Mouse (Mus musculus) kidney, adult 8-10 months (tissue): ENCODE results near the gene Adgrg3.

ENCODE experiments used
- DNase-seq, 2 experiments: peaks; one replicate each; pipeline ENCODE4 v3.0.0; 2022

Gene Adgrg3

DNA sequence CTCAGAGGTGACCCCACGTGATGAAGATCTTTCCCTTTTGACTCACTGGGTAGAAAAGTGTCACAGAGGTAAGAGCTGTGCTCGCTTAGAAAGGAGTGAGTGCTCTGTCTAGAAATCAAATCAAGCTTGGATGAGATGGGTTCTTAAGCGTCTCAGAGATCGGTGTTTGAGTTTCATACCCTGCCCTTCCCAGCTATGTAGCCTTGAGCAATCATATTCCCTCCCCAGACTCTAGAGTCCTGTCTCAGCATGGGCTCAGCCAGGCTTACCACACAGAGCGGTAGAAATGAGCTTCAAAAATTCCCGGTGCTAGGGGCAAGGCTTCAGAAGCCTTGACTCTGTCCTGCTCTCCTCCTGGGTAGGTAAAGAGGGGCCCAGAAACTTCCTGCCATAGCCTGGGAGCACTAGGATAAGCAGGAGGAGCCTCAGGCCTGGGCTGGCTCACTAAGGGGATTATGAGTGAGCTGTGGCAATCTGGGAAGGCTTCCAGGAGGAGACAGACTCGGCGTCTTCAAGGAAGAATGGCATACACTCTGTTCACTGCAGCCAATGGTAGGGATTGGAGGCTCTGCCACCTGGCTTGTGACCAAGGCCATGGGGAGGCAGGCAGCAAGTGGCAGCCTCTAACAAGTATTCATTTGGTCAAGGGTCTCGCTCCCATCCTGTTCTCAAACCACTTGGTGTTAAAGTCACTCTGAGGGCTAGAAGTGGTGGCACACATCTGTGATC, 24.3 kb upstream of the Adgrg3 start:
- no peak for DNase-seq

DNA sequence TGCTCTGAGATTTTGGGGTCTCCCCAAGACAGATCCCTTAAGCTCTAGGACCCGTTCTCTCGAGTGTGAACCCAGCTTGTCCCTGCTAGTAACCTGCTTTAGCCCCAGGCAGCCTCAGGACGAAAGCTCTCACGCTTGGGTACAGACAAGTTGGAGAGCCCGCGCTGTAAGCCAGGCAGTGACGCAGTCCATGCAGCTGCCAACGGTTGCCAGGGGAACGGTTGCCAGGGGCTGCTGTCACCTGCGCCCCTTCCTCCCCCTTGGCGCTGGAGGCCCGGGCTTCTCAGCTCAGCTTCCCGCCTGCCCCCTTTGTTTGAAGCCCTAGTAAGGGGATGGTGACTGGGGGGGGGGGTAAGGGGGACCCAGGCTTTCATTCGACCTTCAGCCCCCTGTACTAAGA, 23.5 kb upstream of the Adgrg3 start:
- no peak for DNase-seq

DNA sequence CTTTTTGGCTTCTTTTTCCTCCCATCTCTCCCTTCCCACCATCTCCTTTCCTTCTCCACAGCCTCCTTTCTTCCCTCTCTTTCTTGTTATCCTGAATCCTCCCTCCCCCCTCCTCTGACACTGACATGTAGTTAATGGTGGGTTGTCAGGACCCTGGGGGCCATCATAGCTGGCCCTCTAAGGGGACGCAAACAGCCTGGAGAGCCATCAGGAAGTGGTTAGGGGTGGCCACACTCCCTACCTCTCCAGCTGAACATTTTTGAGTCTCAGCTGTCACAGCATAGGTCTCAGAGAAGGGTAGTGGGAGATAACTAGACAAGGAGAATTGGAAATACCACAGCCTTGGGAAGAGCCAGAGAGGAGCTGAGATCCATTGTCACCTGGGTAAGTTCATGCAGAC, 23.0 kb upstream of the Adgrg3 start:
- no peak for DNase-seq

DNA sequence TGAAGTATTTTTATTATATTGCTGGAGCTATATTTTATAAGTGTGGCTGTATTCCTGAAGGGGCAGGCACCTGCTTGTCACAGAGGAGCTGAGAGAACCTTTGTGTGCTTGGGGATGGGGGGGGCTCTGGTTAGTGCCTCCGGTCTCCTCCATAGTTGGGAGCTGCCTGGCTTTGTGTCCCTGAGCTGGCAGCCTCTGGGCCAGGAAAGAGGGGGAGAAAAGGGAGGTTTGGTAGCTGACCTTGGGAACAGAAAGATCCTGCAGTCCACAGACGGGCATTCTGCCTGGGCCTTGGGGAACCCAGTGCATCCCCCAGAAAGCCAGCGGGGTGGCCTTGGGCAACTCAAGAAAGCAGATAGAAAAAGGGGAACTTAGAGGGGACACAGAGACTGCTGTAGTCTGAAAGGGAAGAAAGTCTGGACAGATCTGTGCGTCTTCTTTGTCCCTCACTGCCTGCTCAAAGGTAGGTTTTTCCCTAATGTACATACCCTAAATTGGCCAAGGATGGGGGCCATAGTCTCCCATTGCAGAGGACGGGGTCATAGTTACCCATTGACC, 22.1 kb upstream of the Adgrg3 start:
- DNase-seq: no peak

DNA sequence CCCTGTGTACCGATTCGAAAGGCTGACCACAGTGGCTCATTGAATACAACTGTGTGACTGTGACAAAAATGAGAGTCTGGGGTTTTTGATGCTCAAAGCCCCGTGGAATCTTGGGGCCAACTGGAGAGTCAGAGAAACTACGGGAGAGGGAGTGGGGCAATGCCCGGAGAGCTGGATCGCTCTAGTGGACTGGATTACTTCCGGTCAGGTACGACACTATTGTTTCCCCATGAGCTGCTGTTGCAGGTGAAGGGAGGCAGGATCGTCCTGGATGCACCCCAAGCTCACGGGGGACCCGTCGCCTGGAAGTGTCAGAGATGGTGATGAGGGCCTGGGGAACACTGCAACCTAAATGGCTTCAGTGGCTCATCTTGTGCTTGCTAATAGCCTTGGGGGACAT, 21.5 kb upstream of the Adgrg3 start:
- no peak for DNase-seq

DNA sequence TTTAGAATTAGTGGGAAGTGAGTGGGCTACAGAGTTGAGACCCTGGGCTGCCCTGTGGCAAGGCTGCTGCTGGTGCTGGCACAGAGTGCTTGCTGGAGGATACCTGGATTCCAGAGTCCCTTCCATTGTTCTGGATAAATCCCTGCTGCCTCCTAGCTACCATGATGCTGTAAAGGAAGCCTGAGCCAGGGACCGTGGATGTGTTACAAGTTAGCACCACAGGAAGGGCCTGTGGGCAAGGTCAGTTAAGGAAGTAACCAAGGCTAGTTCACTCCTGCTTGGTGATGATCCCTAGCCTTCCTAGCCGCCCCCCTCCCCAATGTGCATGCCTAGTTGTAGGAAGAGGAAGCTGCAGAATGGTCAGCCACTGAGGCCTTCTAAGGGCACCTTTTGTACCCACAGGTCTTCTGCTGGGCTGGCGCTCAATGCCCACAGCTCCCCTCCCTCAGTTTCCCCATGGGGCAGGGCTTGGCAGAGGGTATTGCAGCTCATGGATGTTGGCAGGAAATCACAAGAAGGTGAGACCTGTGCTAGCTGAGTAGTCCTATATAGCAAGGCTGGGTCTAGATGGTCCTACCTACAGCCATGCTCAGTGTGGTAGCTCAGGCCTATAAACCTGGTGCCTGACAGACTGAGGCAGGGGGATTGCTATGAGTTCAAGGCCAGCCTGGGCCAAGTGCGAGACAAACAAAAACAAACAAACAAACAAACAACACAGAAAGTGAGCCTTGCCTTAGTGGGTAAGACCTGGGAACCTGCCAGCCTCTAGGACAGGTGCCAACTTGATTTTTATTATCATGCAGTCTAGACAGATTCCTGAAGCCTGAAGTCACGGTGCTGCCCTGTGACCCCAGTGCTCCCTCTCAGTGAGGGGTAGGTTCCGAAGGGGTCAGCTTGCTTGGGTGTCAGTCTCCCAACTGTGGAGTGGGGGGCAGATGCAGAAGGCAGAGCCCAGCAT, 20.3 kb upstream of the Adgrg3 start:
- DNase-seq: peak; percentile 88 to 90

DNA sequence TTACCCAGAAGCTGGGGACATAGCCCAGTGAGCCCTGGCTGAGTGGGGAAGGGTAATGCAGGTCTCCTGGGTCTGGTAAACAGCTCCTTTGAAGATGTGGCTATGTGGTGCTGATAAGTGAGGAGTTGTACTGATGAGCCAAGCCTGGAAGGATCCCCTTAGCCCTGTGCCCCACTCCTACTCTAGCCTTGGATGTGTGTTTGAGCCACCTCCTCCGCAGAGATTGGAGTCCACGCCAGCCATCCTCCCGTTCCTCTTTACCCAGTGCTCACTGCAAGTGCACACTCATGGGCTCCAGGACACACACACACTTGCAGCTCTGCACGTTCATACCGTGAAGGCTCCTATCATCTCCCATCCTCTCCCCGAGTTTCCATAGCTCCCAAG, 19.6 kb upstream of the Adgrg3 start:
- no peak for DNase-seq

DNA sequence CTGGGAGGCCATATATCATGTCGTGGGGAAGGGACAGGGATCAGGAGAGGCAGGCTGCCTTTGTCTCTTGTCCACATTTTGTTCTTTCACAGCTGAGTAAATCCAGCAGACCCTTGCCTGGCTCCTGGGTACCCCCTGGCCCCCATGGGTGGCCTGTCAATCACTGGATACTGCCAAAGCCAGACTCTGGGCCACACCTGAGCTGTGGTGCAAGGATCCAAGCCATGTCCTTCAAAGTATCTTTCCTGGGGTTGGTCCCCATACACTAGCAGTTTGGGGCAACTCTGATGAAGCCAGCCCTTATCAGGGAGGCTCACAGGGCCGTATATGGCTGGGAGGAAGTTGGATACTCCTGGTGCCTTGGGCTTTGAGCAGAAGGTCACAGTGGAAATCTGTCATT, 19.1 kb upstream of the Adgrg3 start:
- DNase-seq: no peak

DNA sequence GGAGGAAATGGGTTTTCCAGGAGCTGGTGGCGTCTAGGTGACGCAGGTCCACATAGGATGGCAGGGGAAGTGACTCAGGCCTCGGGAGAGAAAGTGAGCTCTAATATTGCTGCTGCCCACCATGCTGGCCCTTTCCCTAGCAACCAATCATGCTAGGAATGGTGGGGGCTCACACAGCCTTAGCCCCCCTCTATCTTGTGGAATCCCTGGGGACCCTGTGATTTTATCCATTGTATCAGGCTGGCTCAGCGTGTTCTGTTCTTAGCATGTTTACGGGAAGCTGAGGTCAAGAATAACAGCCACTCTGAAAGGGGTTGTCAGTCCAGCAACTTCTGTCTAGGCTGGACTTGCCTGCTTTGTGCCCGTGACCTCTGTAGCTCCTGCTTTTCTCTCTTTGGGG, 18.5 kb upstream of the Adgrg3 start:
- DNase-seq: no peak

DNA sequence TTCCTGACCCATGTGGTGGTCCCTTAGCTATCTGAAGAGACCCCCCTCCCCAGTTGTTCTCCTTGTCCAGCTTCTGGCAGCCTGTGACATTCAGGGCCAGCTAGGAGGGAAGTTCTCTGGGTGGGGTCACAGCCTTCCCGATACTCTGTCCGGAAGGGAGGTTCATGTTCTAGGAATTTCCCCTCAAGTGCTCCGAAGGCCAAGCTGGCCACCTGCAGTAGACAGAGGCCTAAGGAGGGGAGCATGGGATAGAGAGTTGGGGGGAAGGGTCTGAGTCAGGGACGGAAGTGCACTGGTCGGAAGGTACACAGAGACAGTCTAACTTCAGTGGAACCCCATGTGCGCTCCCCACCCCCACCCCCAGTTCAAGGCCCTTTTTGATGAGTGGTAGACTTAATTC, 17.5 kb upstream of the Adgrg3 start:
- no peak for DNase-seq

DNA sequence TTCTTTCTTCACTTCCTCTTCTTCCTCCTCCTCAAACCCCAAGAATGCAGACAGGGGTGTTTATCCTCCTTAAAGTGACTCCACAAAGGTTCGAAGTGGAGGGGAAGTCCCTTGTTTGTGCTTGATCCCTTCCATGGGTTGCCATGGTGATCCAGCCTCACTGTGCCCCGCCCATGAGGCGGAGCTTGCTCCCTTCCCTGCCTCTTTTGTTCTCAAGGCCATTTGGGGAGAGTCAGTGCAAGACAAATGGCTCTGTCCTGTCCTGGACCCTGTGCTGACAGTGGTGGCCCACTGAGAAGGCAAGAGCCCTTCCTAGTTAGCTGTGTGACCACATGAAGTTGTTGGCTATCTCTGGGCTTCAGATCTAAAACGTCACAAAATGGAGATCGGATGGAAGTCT, 16.8 kb upstream of the Adgrg3 start:
- DNase-seq: peak in 1 of 2 experiments; percentile 68

DNA sequence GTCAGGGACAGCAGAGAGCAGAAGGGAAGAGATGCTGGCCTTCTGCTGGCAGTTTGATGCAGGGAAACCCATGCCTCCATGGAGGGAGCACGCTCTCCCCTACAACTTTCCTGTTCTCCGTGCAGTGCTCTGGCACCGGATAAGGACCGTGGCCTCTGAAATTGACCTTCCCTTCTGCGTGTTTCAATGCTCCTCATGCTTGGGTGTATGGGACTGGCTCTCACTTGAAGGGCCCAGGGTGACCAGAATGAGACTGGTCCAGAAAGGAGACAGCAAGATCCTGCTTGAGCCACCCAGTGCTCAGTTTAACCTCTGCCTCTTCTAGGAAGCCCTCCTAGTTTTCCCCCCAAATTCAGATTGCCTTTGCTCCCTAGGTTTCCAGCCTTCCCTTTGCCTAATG, 16.3 kb upstream of the Adgrg3 start:
- no peak for DNase-seq

DNA sequence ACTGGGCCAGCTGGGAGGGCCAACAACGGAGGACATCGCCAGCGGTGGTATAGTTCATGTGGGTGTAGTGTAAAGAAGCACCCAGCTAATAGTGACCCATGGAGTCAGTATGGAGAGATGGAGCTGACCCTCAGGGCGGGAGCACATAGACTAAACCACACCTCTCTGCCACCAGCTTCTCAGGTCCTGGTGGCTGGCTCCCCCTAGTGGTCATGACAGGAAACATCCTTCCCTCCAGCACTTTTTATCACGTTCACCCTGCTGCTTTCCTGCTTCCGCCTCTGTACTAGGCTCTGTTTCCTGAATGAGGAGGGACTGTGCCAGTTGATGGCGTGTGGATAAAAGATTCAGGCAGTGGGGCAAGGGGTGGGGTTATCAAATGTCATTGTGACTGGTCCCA, 15.8 kb upstream of the Adgrg3 start:
- DNase-seq: peak; percentile 83 to 85

DNA sequence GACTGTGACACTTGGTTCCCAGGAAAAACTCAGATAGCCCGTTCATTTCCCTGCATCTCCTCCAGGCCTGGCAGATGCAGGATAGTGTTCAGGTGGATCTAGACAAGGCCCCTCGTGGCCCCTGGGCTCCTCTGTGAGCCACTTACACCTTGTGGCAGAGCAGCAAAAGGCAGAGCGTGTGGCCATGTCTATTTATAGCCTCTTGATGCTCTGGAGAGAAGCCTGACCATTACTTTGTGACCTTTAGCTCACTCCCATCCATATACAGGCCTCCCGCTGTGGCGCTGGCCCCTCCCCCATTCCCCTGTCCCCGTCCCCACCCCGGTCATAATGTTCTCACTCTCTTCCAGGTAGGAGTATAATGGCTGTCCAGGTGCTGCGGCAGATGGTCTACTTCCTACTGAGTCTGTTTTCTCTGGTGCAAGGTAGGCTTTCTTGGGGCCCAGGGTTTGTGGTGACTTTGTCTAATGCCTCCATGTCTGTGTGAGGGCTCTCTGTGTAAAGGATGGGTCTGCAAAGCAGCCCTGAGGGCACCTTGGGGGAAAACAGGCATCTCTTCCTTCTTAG, 15.3 kb upstream of the Adgrg3 start:
- no peak for DNase-seq

DNA sequence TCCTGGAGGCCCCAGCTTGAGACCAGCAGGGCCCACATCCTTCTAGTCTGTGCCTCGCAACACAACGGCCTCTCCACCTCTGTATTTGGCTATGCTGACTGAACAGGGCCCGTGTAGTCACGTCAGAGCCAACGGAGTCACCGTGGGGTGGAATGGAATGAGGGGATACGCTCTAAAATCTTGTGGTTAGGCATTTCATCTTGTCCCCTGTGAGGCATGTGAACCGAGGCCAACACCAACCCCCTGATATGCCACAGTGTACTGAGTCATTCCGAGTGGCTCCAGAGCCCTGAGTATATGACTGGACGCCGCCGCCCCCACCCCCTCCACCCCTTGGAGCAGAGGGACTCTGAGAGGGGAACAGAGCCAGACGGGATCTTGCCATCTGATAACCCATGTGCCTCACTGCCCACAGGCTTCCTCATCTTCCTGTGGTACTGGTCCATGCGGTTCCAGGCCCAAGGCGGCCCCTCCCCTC, 5.0 kb upstream of the Adgrg3 start:
- no peak for DNase-seq

DNA sequence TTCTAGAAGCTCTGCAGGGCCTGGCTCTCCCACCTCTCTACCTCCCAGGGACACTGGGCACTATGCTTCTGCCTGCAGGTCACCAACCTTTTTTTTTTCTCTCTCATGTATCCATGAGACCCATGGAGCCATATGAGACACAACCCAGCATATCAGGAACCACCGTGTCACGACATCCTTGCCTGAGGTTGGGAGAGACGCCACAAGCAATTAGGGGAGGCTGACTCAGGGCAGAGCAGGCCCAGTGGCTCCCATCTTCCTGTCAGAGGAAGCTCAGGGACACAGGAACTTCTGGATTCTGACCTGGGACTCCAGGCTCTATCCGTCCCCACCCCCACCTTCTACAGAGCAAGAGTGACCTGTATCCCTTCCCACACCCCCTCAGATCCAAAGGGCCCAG, 1.6 kb upstream of the Adgrg3 start:
- no peak for DNase-seq

DNA sequence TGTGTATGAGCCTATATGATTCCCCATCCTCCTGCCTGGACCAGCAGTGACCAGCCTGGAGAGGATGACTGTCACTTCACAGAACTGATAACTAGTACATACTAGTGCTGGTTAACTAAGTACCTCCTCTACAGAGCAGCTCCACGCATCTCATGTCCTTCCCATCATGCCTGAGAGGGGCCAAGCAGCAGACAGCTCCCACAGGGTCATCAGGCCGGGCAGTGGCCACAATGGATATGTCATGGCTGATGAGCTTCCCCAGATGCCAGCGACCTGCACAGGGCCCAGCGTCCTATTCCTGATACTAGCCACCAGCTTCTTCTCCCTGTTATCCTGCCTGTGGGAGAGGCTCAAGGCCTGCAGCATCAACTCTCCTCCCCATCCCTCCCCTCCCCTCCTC, 808 bp upstream of the Adgrg3 start:
- DNase-seq: no peak

DNA sequence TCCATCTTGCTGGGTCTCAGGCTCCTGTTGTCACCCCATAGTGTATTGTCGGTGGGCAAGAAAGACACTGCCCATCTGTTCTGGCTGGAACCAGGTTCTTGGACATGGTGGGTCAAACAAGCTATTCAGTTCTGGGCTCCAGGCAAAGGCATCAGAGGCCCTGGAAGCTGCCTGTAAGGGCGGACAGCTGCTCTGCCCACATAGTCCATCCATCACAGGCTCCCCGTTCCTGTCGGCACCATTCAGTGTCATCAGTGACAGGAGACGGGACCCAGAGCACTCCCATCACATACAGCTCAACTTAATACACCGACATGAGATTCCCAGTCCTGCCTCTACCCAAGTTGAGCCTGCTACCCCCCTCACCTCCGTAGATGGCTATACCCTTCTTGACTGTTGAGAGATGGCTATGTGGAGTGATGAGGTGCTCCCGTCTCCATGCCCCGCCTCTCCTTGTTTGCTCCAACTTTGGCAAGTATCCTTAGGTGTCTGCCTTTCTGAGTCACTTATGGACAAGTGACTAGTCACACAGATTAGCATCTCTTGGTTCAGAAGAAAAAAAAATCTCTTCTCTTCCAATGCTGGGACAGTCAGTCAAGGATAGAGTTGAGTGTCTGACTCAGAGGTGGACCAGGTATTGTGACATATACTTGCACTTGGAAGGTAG, 610 bp downstream of the Adgrg3 start:
- no peak for DNase-seq

DNA sequence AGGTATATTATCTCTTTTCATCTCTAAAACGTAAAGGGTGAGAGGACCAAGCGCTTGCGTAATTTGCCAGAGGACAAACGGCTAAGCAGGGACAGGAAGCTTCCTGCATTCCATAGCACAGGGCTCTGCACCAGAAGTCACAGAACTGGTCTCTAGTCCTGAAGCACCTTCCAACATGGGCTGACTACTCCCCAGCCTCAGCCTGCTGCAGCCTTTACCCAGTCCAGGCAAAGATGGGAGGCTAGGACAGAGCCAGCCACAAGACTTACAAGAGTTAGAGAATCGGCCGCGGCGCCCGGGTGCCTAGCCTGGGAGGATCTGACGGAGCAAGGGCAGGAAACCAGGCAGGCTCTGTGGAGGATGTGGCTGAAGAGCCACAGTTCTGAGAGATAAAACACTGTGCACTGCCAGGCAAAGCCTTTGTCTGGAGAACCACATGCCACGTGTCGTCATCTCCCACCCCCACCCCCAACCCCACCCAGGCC, 2.8 kb downstream of the Adgrg3 start:
- peak in 1 of 2 experiments; percentile 24 for DNase-seq

DNA sequence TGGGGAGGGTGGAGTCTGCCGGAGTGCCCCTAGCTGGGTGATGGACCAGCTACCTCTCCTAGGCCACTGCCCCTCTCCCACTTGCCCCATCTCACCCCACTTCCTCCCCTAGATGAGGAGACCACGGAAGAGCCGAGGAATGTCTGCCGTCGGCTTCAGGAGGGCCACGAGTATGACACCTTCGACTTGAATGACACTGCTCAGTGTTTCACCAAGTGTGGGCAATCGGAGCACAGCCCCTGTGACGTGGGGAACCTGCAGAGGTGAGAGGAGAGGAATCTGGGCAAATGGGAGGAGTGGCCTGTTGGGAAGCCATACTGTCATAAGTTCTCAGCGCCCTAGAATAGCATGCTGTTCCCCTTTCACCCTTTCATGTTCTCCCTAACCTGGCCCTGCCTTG, 3.3 kb downstream of the Adgrg3 start:
- no peak for DNase-seq

DNA sequence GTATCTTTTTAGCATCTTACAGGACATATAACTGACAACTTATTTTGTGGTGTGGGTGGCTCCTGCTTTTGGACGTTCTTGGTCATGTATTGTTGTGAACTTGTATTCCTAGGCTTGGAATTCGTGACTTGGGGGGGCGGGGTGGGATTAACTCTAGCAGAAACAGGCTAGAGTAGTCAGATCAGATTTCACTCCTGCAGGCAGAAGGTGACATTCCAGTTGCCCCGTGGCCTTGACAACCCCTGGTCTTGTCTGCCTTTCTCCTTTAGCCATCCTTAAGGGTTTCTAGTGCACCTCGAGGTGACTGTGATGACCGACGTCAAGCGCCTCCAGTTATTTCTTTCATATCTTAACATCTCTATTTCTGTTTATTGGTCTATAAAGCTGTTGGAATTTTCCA, 5.7 kb downstream of the Adgrg3 start:
- no peak for DNase-seq

DNA sequence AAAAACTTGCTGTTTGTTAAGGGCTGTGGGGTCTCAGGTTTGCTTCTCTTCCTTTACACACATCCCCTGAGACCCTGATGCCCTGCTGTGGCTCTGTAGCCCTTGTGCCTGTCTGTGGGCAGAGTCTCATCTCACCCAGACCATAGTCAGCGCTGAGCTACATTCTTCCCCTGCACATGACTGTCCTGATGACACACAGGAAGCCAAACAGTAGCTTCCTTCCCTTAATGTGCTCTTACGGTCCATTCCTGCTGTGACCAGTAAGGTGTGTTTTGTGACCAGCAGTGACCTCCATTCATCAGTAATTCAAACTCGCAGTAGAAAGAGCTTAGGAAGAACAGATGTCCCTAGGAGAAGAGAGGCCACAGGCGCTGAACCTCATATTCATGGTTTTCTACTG, 6.9 kb downstream of the Adgrg3 start:
- DNase-seq: no peak

DNA sequence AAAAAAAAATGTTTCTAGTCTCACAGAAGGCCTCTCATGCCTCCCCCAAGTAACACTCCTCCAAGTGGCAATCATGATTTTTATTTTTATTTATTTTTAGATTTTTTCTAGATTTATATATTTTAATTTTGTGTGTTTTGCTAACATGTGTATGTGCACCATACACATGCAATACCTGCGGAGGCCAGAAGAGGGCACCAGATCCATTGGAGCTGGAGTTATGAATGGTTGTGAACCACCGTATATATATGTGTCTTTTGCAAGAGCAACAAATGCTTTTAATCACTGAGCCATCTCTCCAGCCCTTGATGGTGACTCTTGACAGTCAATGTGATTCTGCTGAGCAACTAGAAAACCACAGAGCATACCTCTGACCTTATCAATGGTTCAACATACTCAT, 7.9 kb downstream of the Adgrg3 start:
- DNase-seq: peak in 1 of 2 experiments; percentile 46
